Mouse (Mus musculus): ENCODE results near the gene Scamp3. TPM values are rescaled to one million over a fixed set of nuclear protein-coding genes. Genes with fewer than 3 reads are reported as not detected.

Scamp3 gene
- 156 TPM for total RNA-seq (2023)

GRCm38 (mm10) chr3:89177242-89178106 is at the start of gene Scamp3:
Gene Scamp3, plus strand, starts transcription at chr3:89177473.

DNA sequence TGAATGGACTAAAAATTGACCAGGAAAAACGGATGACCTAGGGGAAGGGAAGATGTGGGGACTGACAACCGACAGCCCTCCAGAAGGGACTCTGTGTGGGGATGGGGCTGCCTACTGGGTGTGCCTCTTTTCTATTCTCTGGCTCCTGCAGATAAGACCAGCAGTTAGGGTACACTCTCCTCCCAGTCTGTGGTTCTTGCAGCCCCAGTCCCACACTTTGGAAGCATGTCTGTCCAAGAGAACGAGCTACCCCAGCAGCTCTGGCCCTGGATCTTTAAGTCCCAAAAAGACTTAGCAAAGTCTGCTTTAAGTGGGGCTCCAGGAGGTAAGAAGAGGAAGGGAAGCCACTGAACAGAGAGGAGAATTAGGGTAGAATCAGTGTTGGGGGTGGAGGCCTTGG is 41.3 kb upstream of the Scamp3 start, which contains the start of gene Pklr:
Gene Pklr, plus strand, starts transcription at position 185 of the 400 bp plus-strand sequence.

DNA sequence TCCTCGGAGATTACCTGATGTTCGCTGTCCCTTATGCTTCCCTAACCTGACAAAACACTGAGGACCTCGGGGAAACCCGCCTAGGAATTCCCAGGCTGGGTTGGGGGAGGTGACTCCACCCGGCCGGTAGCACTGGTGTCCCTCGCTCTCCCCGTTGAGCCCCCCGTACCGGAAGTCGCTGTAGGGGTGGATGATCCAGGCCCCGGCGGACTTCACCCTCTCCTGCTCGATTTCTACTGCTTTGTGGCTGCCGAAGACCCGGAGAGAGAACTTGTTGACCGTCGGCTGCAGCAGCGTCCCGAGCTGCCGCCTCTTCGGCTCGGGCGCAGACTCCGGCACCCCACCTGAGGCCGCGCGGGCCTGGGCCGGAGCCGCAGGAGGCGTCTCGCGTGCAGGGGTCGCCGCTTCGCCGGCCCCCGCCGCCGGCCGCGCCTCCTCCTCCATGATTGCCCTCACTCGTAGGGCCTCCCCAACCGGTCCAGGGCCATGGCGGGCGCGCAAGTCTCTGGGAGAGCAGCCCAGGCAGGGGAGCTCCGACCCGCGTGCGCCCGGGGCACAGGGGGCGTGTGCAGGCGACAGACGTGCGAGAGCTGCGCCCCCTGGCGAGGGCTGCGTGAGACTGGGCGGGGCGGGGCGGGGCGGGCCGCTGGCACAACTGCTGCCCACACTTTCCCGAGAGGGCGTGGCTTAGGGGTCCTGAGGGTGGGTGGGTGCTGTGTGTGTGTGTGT is 17.5 kb upstream of the Scamp3 start, which contains the start of gene Hcn3:
Gene Hcn3, minus strand, starts transcription at position 581 of the 729 bp plus-strand sequence.

GRCm38 (mm10) chr3:89164506-89165267 is 12.6 kb upstream of the Scamp3 start, which contains the start of gene Clk2:
Gene Clk2, plus strand, starts transcription at chr3:89164795.

GRCm38 (mm10) chr3:89183058-89183958 is 6.0 kb downstream of the Scamp3 start, which contains the start of gene Fam189b:
Gene Fam189b, plus strand, starts transcription at chr3:89183143.

GRCm38 (mm10) chr3:89202253-89203141 is 25.2 kb downstream of the Scamp3 start, which contains the start of gene Gba:
Gene Gba, plus strand, starts transcription at chr3:89202928.

DNA sequence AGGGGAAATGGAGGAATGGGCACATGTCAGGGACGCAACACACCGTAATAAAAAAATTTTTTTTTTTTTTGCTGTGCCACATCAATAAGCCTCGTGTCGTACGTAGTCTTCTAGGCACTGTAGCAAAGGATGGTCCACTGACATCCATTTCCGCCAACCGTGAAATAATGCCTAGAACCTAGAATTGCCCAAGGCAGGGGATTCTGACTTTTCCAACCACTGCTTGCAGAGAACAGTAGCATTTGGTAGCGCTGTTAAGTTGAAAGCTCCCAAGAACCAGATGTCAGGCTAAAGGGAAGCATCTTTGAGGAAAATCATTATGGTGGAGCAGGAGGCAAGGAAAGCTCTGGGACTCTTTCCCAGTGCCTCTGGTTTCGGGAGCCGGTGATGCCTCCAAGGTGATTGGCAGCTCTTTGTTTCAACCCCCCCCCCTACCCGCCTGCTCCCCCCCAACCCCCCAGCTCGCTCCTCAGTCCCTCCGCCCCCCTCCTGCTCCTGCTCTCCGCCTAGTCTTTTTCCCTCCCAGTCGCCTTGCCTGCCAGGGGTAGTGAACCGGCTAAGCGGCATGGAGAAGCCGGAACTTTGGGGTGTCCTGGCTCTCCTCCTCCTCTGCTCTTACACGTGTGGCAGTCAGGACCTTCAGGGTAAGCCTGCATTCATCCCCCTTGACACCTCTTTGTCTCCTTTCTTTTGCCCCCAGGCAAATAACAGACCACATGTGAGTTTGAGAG is 37.6 kb downstream of the Scamp3 start, which contains the start of gene Thbs3:
Gene Thbs3, plus strand, starts transcription at position 500 of the 731 bp plus-strand sequence.

DNA sequence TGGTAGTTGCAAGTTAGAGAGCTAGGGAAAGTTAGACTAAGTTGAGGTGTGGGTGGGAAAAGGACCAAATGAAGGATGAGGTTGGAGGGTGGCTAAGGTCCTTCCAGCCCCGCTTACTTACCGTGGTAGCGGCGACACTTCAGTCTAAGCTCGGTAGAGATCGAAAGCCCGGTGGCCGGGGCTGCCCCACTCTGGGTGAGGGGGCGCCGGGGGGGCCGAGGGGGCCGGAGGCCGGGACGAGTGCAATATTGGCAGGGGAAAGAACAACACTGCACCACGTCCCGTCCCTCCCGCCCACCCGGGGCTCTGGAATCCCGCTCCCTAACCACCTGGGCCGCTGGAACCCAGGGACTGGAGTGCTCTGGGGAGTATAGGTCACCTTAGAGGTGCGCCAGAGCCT is 49.6 kb downstream of the Scamp3 start, which contains the start of gene Mtx1:
Gene Mtx1, minus strand, starts transcription at position 189 of the 400 bp plus-strand sequence.

DNA sequence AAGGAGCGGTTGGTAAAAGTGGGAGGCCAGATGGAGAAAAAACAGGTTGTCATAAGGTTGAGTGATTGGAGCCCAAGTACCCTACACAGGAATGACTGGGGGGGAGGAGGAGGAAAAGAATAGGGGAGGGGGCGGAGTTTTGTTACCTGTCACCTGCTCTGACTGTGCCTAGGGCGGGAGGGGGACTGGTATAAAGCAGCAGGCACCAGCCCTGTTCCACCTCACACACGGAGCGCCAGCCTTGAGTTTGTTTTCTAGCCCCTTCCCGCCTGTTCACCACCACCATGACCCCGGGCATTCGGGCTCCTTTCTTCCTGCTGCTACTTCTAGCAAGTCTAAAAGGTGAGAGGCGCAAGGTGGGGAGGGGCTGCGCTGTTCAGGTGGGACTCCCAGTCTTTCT is 51.6 kb downstream of the Scamp3 start, which contains the start of gene Muc1:
Gene Muc1, plus strand, starts transcription at position 222 of the 400 bp plus-strand sequence.

Other genes starting within 250 kb of the Scamp3 start
- 82.3 TPM for gene Ash1l, start 226.9 kb upstream of the Scamp3 start, total RNA-seq (2023)
- gene Dap3, start 226.3 kb upstream of the Scamp3 start, total RNA-seq (2023) = 99.4 TPM
- gene Rusc1, start 84.2 kb upstream of the Scamp3 start, total RNA-seq (2023) = 67.5 TPM
- not detected for gene Gm43738, start 76.4 kb upstream of the Scamp3 start, total RNA-seq (2023)
- 36.2 TPM for gene Fdps, start 75.5 kb upstream of the Scamp3 start, total RNA-seq (2023)
- gene Pklr, start 41.3 kb upstream of the Scamp3 start, total RNA-seq (2023) = not detected
- gene Hcn3, start 17.3 kb upstream of the Scamp3 start, total RNA-seq (2023) = 6.1 TPM
- gene Clk2, start 12.7 kb upstream of the Scamp3 start, total RNA-seq (2023) = 132 TPM
- gene Fam189b, start 5.7 kb downstream of the Scamp3 start, total RNA-seq (2023) = 129 TPM
- gene Gba, start 25.5 kb downstream of the Scamp3 start, total RNA-seq (2023) = 61.2 TPM
- 12.1 TPM for gene Thbs3, start 37.7 kb downstream of the Scamp3 start, total RNA-seq (2023)
- gene Mtx1, start 49.6 kb downstream of the Scamp3 start, total RNA-seq (2023) = 205 TPM
- 0.50 TPM for gene Muc1, start 51.6 kb downstream of the Scamp3 start, total RNA-seq (2023)
- 94.5 TPM for gene Krtcap2, start 68.5 kb downstream of the Scamp3 start, total RNA-seq (2023)
- gene Trim46, start 68.8 kb downstream of the Scamp3 start, total RNA-seq (2023) = 2.0 TPM
- gene Dpm3, start 81.9 kb downstream of the Scamp3 start, total RNA-seq (2023) = 55.3 TPM
- gene Slc50a1, start 93.1 kb downstream of the Scamp3 start, total RNA-seq (2023) = 113 TPM
- 0.41 TPM for gene Efna1, start 103.7 kb downstream of the Scamp3 start, total RNA-seq (2023)
- not detected for gene Efna3, start 145.5 kb downstream of the Scamp3 start, total RNA-seq (2023)
- gene Efna4, start 160.6 kb downstream of the Scamp3 start, total RNA-seq (2023) = not detected
- gene Adam15, start 172.5 kb downstream of the Scamp3 start, total RNA-seq (2023) = 19.3 TPM
- 0.24 TPM for gene Dcst2, start 184.5 kb downstream of the Scamp3 start, total RNA-seq (2023)
- gene Dcst1, start 187.8 kb downstream of the Scamp3 start, total RNA-seq (2023) = not detected
- gene Zbtb7b, start 217.3 kb downstream of the Scamp3 start, total RNA-seq (2023) = 111 TPM
- gene Lenep, start 225.3 kb downstream of the Scamp3 start, total RNA-seq (2023) = not detected
- gene Flad1, start 234.4 kb downstream of the Scamp3 start, total RNA-seq (2023) = 29.4 TPM
- 2.8 TPM for gene Cks1b, start 240.9 kb downstream of the Scamp3 start, total RNA-seq (2023)
- gene Shc1, start 241.0 kb downstream of the Scamp3 start, total RNA-seq (2023) = 96.2 TPM